Mouse (Mus musculus): ENCODE data around the gene Prom1. TPM values are rescaled to one million over a fixed set of nuclear protein-coding genes. Genes with fewer than 3 reads are reported as not detected.

Prom1 gene
- total and polyA plus RNA-seq, 2 experiments from 2014 or later, result 2.6 to 4.4 TPM

DNA sequence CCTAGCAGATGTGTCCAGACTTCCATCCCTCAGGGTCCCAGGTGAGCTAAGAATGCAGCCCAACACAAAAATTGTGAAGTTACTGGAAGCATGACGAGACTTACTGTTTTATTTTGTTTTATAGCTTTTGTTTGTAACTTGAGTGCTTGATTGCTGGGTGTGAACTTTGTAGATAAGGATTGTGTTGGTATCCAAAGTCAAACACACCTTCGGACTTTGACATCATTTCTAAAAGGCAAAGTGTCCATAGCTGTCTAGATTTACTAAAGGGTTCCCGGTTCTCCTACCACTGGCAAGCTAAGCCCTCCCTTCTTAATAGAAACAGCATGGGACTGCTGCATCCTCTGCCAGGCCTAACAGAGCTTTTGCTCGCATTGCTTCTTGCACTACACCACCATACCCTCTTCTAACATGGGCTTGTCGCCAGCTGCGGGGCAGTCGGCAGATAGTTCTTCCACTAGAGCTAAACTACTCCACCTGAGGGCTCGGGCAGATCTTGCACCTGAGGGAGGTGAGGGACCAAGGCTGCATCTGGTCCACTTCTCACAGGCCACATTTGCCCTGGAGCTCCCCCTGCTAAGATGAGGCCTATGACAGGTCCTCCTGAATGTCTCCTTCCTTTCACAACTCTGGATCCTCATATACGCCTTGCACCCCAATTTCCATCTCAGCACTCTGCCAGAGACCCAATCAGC is 103.4 kb downstream of the Prom1 start:
- no peaks in the 10 kb centered on the region for H3K36me3 ChIP-seq (replicated peaks; ENCODE audit: control insufficient read depth, insufficient read depth, low read length)
- H3K4me2 ChIP-seq (ENCODE audit: low read depth, low read length), result no peak overlapping the region
- H3K4me1 ChIP-seq (ENCODE audit: control insufficient read depth, insufficient read depth), result no peaks in the 10 kb centered on the region
- 81% methylated on average over 9 of the region's 9 CpGs for WGBS
- no peaks in the 10 kb centered on the region for H3K9me3 ChIP-seq (replicated peaks; ENCODE audit: control insufficient read depth, low read length)
- no peak for TF ChIP-seq EP300 (IDR thresholded peaks at IDR 0.05; ENCODE audit: low read depth)
- TF ChIP-seq CTCF (IDR thresholded peaks at IDR 0.05; ENCODE audit: low read depth), result no peak
- H3K9ac ChIP-seq (replicated peaks; ENCODE audit: low read depth, low read length), result no peak overlapping the region
- no peak overlapping the region for H3K4me3 ChIP-seq (ENCODE audit: low read depth, low read length)
- DNase-seq (ENCODE audit: low spot score) (no peak), ATAC-seq (ENCODE audit: insufficient read depth, low read depth) (no peak)
- no peak overlapping the region for H3K27ac ChIP-seq (ENCODE audit: low read depth)
- no peaks in the 10 kb centered on the region for H3K27me3 ChIP-seq (ENCODE audit: control insufficient read depth, insufficient read depth, low read length)

DNA sequence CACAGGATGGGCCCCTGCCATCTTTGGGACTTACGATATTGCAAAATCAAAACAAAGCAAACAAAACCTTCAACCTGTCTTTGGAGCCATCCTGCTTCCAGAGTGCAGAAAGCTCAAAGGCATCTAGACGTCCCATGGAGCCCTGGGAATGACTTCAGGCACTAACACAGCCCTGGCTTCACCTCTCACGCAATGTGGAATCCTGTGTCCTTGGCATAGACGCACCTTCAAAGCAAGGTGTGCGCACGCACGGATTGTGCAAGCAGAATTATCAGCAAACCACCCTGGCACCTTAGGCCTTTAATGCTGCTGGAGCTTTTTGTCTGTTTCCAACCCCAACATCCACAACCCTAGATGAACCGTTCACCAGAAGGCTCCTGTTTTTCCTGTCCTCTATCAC is 104.2 kb downstream of the Prom1 start:
- H3K27me3 ChIP-seq (ENCODE audit: control insufficient read depth, insufficient read depth, low read length), result no peaks in the 10 kb centered on the region
- no peak overlapping the region for H3K4me2 ChIP-seq (ENCODE audit: low read depth, low read length)
- H3K36me3 ChIP-seq (replicated peaks; ENCODE audit: control insufficient read depth, insufficient read depth, low read length), result no peaks in the 10 kb centered on the region
- ATAC-seq (ENCODE audit: insufficient read depth, low read depth) (no peak), DNase-seq (ENCODE audit: low spot score) (no peak)
- WGBS, result 85% methylated on average over 8 of the region's 8 CpGs
- H3K9me3 ChIP-seq (replicated peaks; ENCODE audit: control insufficient read depth, low read length), result no peaks in the 10 kb centered on the region
- no peak overlapping the region for H3K9ac ChIP-seq (replicated peaks; ENCODE audit: low read depth, low read length)
- H3K4me1 ChIP-seq (ENCODE audit: control insufficient read depth, insufficient read depth), result no peaks in the 10 kb centered on the region
- no peak overlapping the region for H3K27ac ChIP-seq (ENCODE audit: low read depth)
- TF ChIP-seq CTCF (IDR thresholded peaks at IDR 0.05; ENCODE audit: low read depth), result no peak
- TF ChIP-seq EP300 (IDR thresholded peaks at IDR 0.05; ENCODE audit: low read depth), result no peak
- no peak overlapping the region for H3K4me3 ChIP-seq (ENCODE audit: low read depth, low read length)

DNA sequence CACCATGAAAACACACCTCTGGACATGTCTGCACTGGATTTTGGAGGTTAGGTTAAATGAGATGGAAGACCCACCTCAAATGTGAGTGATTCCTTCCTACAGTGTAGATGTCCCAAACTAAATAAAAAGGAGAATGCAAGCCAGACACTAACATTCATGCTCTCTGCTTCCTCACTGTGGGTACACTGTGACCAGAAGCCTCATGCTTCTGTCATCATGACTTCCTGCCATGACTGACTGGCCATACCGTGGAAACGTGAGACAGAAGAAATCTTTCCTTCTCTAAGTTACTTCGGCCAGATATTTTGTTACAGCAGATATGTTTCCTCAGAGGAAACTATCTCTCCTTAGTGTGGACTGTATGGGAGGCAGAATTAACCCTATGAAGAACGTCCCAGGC is 105.7 kb downstream of the Prom1 start:
- no peak for DNase-seq (ENCODE audit: low spot score)
- WGBS, result 55% methylated on average over 4 of the region's 4 CpGs
- Histone ChIP-seq H3K4me1 (ENCODE audit: control insufficient read depth, insufficient read depth) (no peaks in the 10 kb centered on the region), H3K9me3 (replicated peaks; ENCODE audit: control insufficient read depth, low read length) (no peaks in the 10 kb centered on the region), H3K4me2 (ENCODE audit: low read depth, low read length) (no peak overlapping the region), H3K9ac (replicated peaks; ENCODE audit: low read depth, low read length) (no peak overlapping the region), H3K27me3 (ENCODE audit: control insufficient read depth, insufficient read depth, low read length) (no peaks in the 10 kb centered on the region), H3K4me3 (ENCODE audit: low read depth, low read length) (no peak overlapping the region), H3K36me3 (replicated peaks; ENCODE audit: control insufficient read depth, insufficient read depth, low read length) (no peaks in the 10 kb centered on the region), H3K27ac (ENCODE audit: low read depth) (no peak overlapping the region)
- no peak for ATAC-seq (ENCODE audit: insufficient read depth, low read depth)
- TF ChIP-seq CTCF (IDR thresholded peaks at IDR 0.05; ENCODE audit: low read depth), result no peak
- TF ChIP-seq EP300 (IDR thresholded peaks at IDR 0.05; ENCODE audit: low read depth), result no peak

DNA sequence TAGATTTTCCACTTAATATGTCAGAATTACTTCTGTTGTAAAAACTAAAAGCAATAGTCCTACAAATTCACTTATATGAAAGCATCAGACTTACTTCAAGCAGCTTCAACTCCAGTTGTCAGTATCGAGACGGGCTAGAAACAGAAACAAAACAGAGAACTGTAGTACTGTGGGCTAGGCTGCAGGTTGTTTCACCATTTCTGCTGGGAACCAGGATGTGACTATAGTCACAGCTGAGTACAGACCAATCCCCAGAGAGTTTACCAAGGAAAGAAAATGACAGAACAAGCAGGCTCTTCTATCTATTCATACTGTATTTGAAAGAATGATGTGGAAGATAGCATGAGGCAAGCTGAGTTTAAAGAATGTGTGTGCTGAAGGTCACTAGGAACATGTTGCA is 106.9 kb downstream of the Prom1 start:
- Histone ChIP-seq H3K9me3 (replicated peaks; ENCODE audit: control insufficient read depth, low read length) (no peaks in the 10 kb centered on the region), H3K36me3 (replicated peaks; ENCODE audit: control insufficient read depth, insufficient read depth, low read length) (no peaks in the 10 kb centered on the region), H3K27ac (ENCODE audit: low read depth) (no peak overlapping the region), H3K9ac (replicated peaks; ENCODE audit: low read depth, low read length) (no peak overlapping the region), H3K4me2 (ENCODE audit: low read depth, low read length) (no peak overlapping the region), H3K4me1 (ENCODE audit: control insufficient read depth, insufficient read depth) (no peaks in the 10 kb centered on the region), H3K27me3 (ENCODE audit: control insufficient read depth, insufficient read depth, low read length) (no peaks in the 10 kb centered on the region), H3K4me3 (ENCODE audit: low read depth, low read length) (no peak overlapping the region)
- no peak for ATAC-seq (ENCODE audit: insufficient read depth, low read depth)
- WGBS, result 76% methylated on average over 2 of the region's 2 CpGs
- TF ChIP-seq CTCF (IDR thresholded peaks at IDR 0.05; ENCODE audit: low read depth), result no peak
- TF ChIP-seq EP300 (IDR thresholded peaks at IDR 0.05; ENCODE audit: low read depth), result no peak
- DNase-seq (ENCODE audit: low spot score), result no peak

DNA sequence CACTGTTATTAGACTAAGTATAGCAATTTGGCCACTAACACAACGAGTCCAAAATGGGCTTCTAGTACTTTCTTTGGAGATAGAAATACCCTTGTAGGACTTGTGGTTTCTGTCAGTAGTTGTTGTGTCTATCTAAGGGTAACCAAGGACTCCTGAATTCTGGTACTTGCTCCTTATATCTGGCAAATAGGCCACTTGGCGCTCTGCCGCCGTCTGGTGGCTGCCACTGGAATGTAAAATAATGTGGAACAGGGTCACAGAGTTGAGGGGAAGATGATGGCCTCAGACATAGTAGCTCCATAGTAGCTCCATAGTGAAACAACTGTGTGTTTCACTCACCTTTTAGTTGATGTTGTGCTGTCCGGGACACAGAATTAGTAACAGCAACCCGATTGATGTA is 111.5 kb downstream of the Prom1 start:
- peak; percentile 8 for DNase-seq (ENCODE audit: low spot score)
- H3K9ac ChIP-seq (replicated peaks; ENCODE audit: low read depth, low read length), result no peak overlapping the region
- H3K27ac ChIP-seq (ENCODE audit: low read depth), result no peak overlapping the region
- no peaks in the 10 kb centered on the region for H3K4me1 ChIP-seq (ENCODE audit: control insufficient read depth, insufficient read depth)
- 47% methylated on average over 6 of the region's 6 CpGs for WGBS
- TF ChIP-seq EP300 (IDR thresholded peaks at IDR 0.05; ENCODE audit: low read depth) (no peak), CTCF (IDR thresholded peaks at IDR 0.05; ENCODE audit: low read depth) (peak; percentile 83)
- H3K4me2 ChIP-seq (ENCODE audit: low read depth, low read length), result no peak overlapping the region
- no peaks in the 10 kb centered on the region for H3K36me3 ChIP-seq (replicated peaks; ENCODE audit: control insufficient read depth, insufficient read depth, low read length)
- no peak for ATAC-seq (ENCODE audit: insufficient read depth, low read depth)
- H3K4me3 ChIP-seq (ENCODE audit: low read depth, low read length), result no peak overlapping the region
- H3K9me3 ChIP-seq (replicated peaks; ENCODE audit: control insufficient read depth, low read length), result no peaks in the 10 kb centered on the region
- H3K27me3 ChIP-seq (ENCODE audit: control insufficient read depth, insufficient read depth, low read length), result no peaks in the 10 kb centered on the region

DNA sequence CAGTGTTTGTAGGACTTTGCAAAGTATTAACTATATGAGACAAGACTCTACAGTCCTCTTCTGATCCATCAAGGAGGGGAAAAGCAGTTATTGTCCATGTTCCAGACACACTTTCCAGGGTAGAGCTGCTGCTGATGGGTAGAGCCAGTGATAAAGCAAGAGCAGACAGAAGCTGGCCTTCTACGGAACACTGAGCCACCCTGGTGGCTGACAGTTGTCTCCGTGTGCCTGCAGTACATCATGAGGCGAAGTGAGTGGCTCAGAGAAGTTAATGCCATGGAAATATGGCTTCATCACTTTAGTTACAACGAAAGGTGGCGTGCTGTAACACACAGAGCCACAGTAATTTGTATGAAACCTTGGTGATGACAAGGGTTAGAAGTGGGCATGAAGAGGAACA is 112.8 kb downstream of the Prom1 start:
- Histone ChIP-seq H3K4me3 (ENCODE audit: low read depth, low read length) (no peak overlapping the region), H3K27ac (ENCODE audit: low read depth) (no peak overlapping the region), H3K27me3 (ENCODE audit: control insufficient read depth, insufficient read depth, low read length) (no peaks in the 10 kb centered on the region), H3K4me1 (ENCODE audit: control insufficient read depth, insufficient read depth) (no peaks in the 10 kb centered on the region), H3K9me3 (replicated peaks; ENCODE audit: control insufficient read depth, low read length) (no peaks in the 10 kb centered on the region), H3K36me3 (replicated peaks; ENCODE audit: control insufficient read depth, insufficient read depth, low read length) (no peaks in the 10 kb centered on the region), H3K4me2 (ENCODE audit: low read depth, low read length) (no peak overlapping the region), H3K9ac (replicated peaks; ENCODE audit: low read depth, low read length) (no peak overlapping the region)
- no peak for ATAC-seq (ENCODE audit: insufficient read depth, low read depth)
- TF ChIP-seq CTCF (IDR thresholded peaks at IDR 0.05; ENCODE audit: low read depth) (peak; percentile 23), EP300 (IDR thresholded peaks at IDR 0.05; ENCODE audit: low read depth) (no peak)
- no peak for DNase-seq (ENCODE audit: low spot score)
- 44% methylated on average over 5 of the region's 5 CpGs for WGBS
